7 mouse cellular contexts compared by ENCODE assay signal in the genomic region with DNA sequence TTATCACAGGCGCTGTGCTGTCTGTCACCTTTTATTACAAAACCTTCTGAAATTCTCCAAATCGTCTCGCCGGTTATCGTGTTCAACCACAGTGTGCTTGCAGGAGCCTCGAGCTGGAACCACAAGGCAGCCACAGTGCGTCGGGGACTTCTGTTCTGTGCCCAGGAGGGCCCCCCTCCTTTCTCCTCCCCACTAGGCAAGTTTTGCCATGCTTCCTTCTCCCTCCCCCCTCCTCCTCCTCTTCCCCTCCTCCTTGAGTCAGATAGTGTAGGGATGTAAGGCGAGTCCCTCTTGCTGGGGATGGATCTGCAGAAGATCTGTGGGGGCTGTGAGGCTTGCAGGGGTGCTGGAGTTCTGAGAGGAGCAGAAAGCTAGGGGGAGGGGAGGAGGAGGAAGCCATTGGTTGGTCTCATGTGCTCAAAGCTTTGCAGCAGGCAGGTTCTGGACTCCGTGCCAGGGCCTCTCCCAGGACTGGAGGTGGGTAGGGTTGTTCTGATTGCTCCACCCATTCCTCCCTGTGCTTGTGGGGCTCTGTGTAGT.
DNase-seq lines count a peak whose midpoint lies in the region; ATAC-seq and TF ChIP-seq lines count a peak whose summit lies in the region.

No protein-coding gene starts in this region.

- peak overlapping the region; percentile 1; the same call in 1 of the 2 replicates for H3K4me2 ChIP-seq in lung, embryonic 14.5 days

- no peak for TF ChIP-seq CTCF in lung, embryonic 14.5 days (IDR thresholded peaks at IDR 0.05; ENCODE audit: low read depth)

- no peak overlapping the region for H3K9ac ChIP-seq in lung, embryonic 14.5 days

- H3K36me3 ChIP-seq in lung, embryonic 14.5 days (ENCODE audit: insufficient read depth): no peaks in the 10 kb centered on the region

- H3K4me3 ChIP-seq in lung, embryonic 14.5 days (ENCODE audit: low read depth, low read length): no peak overlapping the region

- no peak overlapping the region for H3K27ac ChIP-seq in lung, embryonic 14.5 days (ENCODE audit: low read depth)

- ATAC-seq in lung, embryonic 14.5 days (ENCODE audit: insufficient read depth): no peak
- peak; percentile 80 for ATAC-seq in common myeloid progenitor, adult 5-6 weeks (replicated peaks; ENCODE audit: low read depth, poor library complexity, severe bottlenecking)

- peaks cover 10% of the 10 kb centered on the region; the same call in 1 of the 2 replicates for H3K4me1 ChIP-seq in lung, embryonic 14.5 days (ENCODE audit: insufficient read depth)

- intact Hi-C loops in left cerebral cortex, postnatal 4 days (cut with DNase I): no loop called here

- no peaks in the 10 kb centered on the region for H3K9me3 ChIP-seq in lung, embryonic 14.5 days (ENCODE audit: low read depth, low read length)

- 27% methylated on average over 10 of the region's 10 CpGs for WGBS in lung, embryonic 14.5 days

- no peaks in the 10 kb centered on the region; the same call in 1 of the 2 replicates for H3K27me3 ChIP-seq in lung, embryonic 14.5 days (ENCODE audit: insufficient read depth, low read length)

- peak; percentile 19 for DNase-seq in lung, embryonic 14.5 days
- DNase-seq in lung, postnatal 10 days: no peak
- DNase-seq in left cerebral cortex, postnatal 4 days: peak; percentile 41
- peak; percentile 73 to 80 for DNase-seq in natural killer cell, adult 2 months (ENCODE audit: low spot score in 2 of 2)
- DNase-seq in urinary bladder, postnatal 10 days (ENCODE audit: low spot score): no peak
- DNase-seq in kidney, adult 18-20 months: no peak

Comparison
In these comparisons a context has a peak if more than half of its experiments do, and no peak if none do; other contexts are left out.
1. DNase-seq: peak in lung, embryonic 14.5 days (single experiment), left cerebral cortex, postnatal 4 days (single experiment) and natural killer cell, adult 2 months (2 of 2); none in lung, postnatal 10 days (single experiment), urinary bladder, postnatal 10 days (single experiment) and kidney, adult 18-20 months (single experiment).